Mouse (Mus musculus) embryonic facial prominence, embryonic 10.5 days (tissue): ENCODE results near the gene Ap1g2. TPM values are rescaled to one million over a fixed set of nuclear protein-coding genes. Genes with fewer than 3 reads are reported as not detected.

ENCODE experiments used
- DNase-seq: peaks from one replicate; pipeline ENCODE4 v3.0.0-alpha.2; 2017; ENCODE audit warnings: low spot score
- H3K27ac ChIP-seq: fragments of 300-500 bp; sonication (generic); replicated peaks from 2 replicates; pipeline ENCODE4 v1.5.1; 2016; ENCODE audit warnings: mild to moderate bottlenecking
- H3K27me3 ChIP-seq: fragments of 300-500 bp; sonication (generic); replicated peaks from 2 replicates; pipeline ENCODE4 v1.6.1; 2016; ENCODE audit warnings: low read depth, mild to moderate bottlenecking; ENCODE audit not compliant: poor library complexity, severe bottlenecking
- H3K36me3 ChIP-seq: fragments of 300-500 bp; sonication (generic); replicated peaks from 2 replicates; pipeline ENCODE4 v1.6.1; 2016; ENCODE audit warnings: mild to moderate bottlenecking, moderate library complexity
- H3K4me1 ChIP-seq: fragments of 300-500 bp; sonication (generic); 2 replicates; pipeline ENCODE4 v1.6.1; 2016
- H3K4me3 ChIP-seq: fragments of 300-500 bp; sonication (generic); 2 replicates; pipeline ENCODE4 v1.5.1; 2016; ENCODE audit warnings: mild to moderate bottlenecking, moderate library complexity
- H3K9me3 ChIP-seq: fragments of 300-500 bp; sonication (generic); 2 replicates; pipeline ENCODE4 v1.6.1; 2016; ENCODE audit warnings: mild to moderate bottlenecking
- WGBS: fragments of 180-500 bp; shearing (Covaris S2); methylation state at CpG from one replicate; pipeline ENCODE4 v1.1.7; 2016; 5-methylcytosine and 5-hydroxymethylcytosine counted together
- polyA plus RNA-seq: library from polyadenylated mRNA; unstranded; fragments of >200 nt; fragmentation: Nextera tagmentation; extraction: Ambion mirVana; gene quantifications from 2 replicates; pipeline ENCODE4 v1.2.1, GENCODE M21; 2016

Gene Ap1g2
- polyA plus RNA-seq, 1 experiment from 2014 or later, result 15.8 TPM

DNA sequence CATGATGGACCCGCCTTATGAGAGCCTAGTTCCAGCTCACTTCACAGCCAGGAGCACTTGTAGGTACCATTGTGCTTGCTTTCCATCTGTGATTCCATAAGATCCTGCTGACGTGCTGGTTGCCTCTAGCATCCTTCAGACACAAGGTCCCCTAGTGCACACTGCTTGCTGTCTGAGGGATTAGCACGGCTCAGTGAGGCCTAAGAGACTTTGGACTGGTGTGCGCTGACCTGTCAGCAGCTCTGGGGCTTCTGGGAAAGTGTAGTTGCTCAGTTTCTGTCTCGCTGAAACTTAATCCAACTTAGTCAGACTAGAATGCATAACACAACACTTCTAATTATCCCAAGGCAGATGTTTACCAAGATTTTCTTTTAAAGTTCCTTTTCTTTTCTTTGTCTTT lies 46.5 kb downstream of the Ap1g2 start:
- peaks cover 24% of the 10 kb centered on the region for H3K27me3 ChIP-seq
- WGBS, result 60% methylated on average over 5 of the region's 5 CpGs
- no peak for DNase-seq
- peaks cover 40% of the 10 kb centered on the region for H3K4me1 ChIP-seq
- no peaks in the 10 kb centered on the region for H3K9me3 ChIP-seq
- H3K36me3 ChIP-seq, result peaks cover 17% of the 10 kb centered on the region
- H3K27ac ChIP-seq, result 0 out of 2 replicates have a peak overlapping the region, but pooled peaks have one; percentile 7
- no peak overlapping the region for H3K4me3 ChIP-seq

DNA sequence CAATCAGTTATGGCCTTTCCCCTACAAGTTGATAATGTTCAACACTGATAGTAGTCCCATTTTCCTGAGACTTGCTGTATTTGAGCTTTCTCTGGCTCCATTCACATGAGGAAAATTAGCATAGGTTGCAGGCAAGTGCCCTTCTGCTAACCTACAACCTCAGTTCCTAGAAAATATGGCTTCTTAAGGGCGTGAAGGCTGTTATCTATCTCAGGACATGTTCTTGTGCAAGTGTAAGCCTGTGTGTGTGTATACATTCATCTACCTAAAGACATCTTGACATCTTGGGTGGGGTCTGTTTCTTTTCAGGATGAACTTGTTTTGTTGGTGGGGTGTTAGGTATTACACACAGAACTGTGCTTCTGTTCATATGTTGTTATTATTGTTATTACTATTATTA lies 47.4 kb downstream of the Ap1g2 start:
- peaks cover 15% of the 10 kb centered on the region for H3K27me3 ChIP-seq
- peaks cover 38% of the 10 kb centered on the region for H3K4me1 ChIP-seq
- no peak overlapping the region for H3K27ac ChIP-seq
- H3K9me3 ChIP-seq, result no peaks in the 10 kb centered on the region
- peaks cover 8% of the 10 kb centered on the region for H3K36me3 ChIP-seq
- 82% methylated on average over 1 of the region's 1 CpGs for WGBS
- no peak for DNase-seq
- H3K4me3 ChIP-seq, result no peak overlapping the region

DNA sequence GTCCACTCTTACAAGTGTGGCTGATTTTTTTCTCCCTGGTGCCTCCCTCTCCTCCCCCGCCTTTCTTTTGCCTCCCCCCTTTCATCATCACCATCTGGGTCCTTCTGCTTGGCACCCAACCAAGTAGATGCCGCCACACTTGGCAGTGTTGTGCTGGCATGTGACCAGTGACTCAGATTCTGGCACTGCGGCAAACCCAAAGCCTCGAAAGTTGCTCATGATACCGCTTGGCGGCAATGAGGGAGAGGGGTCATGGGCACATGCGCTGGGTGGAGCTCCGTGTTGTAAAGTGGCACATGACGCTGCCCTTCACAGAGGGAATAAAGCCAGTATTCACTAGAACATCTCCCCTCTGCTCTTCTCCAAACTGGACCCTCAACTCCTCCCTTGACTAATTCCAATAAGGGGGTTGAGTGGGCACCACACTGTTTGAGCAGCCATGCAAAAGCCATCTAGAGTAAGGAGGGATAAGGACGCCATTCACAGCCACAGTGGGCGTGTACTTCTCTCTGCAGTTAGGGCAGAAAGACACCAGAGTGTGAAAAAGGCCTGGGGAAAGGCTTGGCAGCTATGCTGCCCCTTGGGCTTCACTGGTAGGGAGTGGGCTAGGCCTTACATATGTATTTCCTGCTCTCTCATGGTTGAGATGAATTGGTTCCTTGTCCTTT lies 51.1 kb downstream of the Ap1g2 start:
- Histone ChIP-seq H3K36me3 (no peaks in the 10 kb centered on the region), H3K27me3 (no peaks in the 10 kb centered on the region; the same call in 1 of the 2 replicates), H3K27ac (no peak overlapping the region), H3K9me3 (no peaks in the 10 kb centered on the region), H3K4me3 (no peak overlapping the region), H3K4me1 (peaks cover 7% of the 10 kb centered on the region)
- no peak for DNase-seq
- WGBS, result 81% methylated on average over 11 of the region's 11 CpGs

DNA sequence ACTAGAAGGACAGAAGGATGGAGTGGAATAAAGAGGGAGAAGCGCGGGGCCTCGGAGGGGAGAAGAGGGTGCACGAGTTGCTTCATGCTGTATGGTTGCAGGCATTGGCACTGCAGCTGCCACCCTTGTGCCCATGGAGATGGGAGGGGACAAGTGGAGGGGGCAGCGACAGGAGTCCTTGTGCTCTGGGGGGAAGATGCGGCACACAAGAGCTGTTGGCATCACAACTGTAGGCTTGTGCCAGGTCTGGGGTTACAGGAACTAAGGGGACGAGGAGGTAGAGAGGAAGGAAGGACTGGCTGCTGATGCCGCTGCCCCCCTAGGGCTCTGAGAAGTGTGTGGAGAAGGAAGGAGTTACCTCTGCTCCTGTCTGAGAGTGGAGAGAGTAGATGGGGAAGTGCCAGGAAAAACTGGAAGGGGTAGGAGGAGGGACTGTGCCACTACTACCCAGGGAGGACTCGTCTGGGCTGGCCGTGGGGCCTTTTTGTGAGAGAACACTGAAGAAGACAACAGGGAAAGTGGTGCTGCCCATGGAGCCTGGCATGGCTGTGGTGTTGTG lies 52.1 kb downstream of the Ap1g2 start:
- no peaks in the 10 kb centered on the region; the same call in 1 of the 2 replicates for H3K27me3 ChIP-seq
- no peak overlapping the region for H3K4me3 ChIP-seq
- H3K9me3 ChIP-seq, result no peaks in the 10 kb centered on the region
- peaks cover 2% of the 10 kb centered on the region for H3K4me1 ChIP-seq
- no peaks in the 10 kb centered on the region for H3K36me3 ChIP-seq
- no peak overlapping the region for H3K27ac ChIP-seq
- DNase-seq, result no peak
- WGBS, result 91% methylated on average over 10 of the region's 10 CpGs

DNA sequence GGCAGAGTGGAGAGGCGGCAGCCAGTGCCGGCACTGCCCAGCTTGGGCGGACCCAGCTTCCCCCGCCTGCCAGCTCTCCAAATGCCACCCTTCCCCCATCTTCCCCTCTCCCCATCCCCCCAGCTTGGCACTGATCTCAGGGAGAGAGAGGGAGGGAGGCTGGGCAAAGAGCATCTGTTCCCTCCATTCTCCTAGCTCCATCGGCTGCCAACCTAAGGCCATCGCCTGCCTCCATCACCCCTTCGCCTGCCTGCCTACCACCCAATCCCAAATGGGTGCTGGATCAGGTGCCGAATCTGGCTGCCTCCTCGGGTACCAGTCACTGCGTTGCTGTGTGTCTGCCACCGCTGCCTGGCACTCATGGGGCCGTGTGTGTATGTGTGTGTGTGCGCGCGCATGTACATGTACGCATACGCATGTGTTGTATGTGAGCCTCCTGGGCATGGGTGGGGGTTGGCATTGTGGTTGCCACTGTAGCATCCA lies 52.6 kb downstream of the Ap1g2 start:
- H3K4me3 ChIP-seq, result no peak overlapping the region
- H3K27ac ChIP-seq, result no peak overlapping the region
- no peak for DNase-seq
- H3K9me3 ChIP-seq, result no peaks in the 10 kb centered on the region
- no peaks in the 10 kb centered on the region for H3K36me3 ChIP-seq
- WGBS, result 90% methylated on average over 17 of the region's 17 CpGs
- peaks cover 7% of the 10 kb centered on the region for H3K4me1 ChIP-seq
- H3K27me3 ChIP-seq, result no peaks in the 10 kb centered on the region; the same call in 1 of the 2 replicates

DNA sequence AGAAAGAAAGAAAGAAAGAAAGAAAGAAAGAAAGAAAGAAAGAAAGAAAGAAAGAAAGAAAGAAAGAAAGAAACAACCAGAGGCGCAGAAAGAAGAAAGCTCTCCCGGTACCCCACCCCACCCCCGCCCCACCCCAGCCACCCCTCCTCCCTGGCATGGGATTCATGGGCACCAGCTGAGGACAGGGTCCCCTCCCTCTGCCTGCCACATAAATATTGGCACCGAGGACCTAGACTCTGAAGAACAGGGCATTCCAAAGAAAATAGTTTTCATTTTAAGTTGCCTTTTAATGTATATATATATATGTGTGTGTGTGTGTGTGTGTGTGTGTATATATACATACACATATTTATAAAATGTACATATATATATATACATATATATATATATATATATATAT lies 53.3 kb downstream of the Ap1g2 start:
- H3K9me3 ChIP-seq, result no peaks in the 10 kb centered on the region
- no peak overlapping the region for H3K4me3 ChIP-seq
- H3K36me3 ChIP-seq, result no peaks in the 10 kb centered on the region
- no peak overlapping the region for H3K27ac ChIP-seq
- DNase-seq, result no peak
- WGBS, result 84% methylated on average over 4 of the region's 4 CpGs
- H3K27me3 ChIP-seq, result no peaks in the 10 kb centered on the region; the same call in 1 of the 2 replicates
- peaks cover 9% of the 10 kb centered on the region for H3K4me1 ChIP-seq

DNA sequence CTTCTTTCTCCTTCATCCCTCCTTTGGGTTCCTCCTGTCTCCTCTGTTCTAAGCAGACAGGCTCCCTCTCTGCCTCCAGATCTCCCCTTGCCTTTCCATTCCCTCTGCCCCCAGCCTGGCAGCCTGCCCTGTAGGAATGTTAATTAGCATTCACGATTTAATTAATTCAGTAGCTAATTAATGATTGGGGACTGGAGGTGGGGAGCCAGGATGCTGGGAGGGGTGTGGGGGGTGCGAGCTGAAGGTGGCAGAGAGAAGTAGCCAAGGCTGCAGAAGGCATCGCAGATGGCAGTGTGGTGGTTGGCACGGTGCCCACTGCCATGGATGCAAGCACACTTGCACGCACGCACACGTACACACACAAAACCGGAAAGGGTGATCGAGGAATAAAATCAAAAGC lies 53.9 kb downstream of the Ap1g2 start:
- Histone ChIP-seq H3K27me3 (no peaks in the 10 kb centered on the region; the same call in 1 of the 2 replicates), H3K4me1 (peaks cover 9% of the 10 kb centered on the region), H3K9me3 (no peaks in the 10 kb centered on the region), H3K36me3 (no peaks in the 10 kb centered on the region), H3K4me3 (no peak overlapping the region), H3K27ac (no peak overlapping the region)
- WGBS, result 87% methylated on average over 9 of the region's 9 CpGs
- DNase-seq, result no peak

Other genes starting within 250 kb of the Ap1g2 start
- 20.3 and 22.1 TPM in 2 replicates for gene Homez, start 235.6 kb downstream of the Ap1g2 start, polyA plus RNA-seq
- 0.56 and 0.60 TPM in 2 replicates for gene Ppp1r3e, start 229.0 kb downstream of the Ap1g2 start, polyA plus RNA-seq
- gene Bcl2l2, start 223.2 kb downstream of the Ap1g2 start, polyA plus RNA-seq, result 2.3 and 2.5 TPM in 2 replicates
- 0.14 and 0.25 TPM in 2 replicates for gene Gm20521, start 223.2 kb downstream of the Ap1g2 start, polyA plus RNA-seq
- 173 TPM in 2 replicates for gene Pabpn1, start 214.1 kb downstream of the Ap1g2 start, polyA plus RNA-seq
- 41.4 and 45.7 TPM in 2 replicates for gene Slc22a17, start 193.5 kb downstream of the Ap1g2 start, polyA plus RNA-seq
- gene Efs, start 180.5 kb downstream of the Ap1g2 start, polyA plus RNA-seq, result 42.4 and 42.9 TPM in 2 replicates
- gene Il25, start 173.9 kb downstream of the Ap1g2 start, polyA plus RNA-seq, result 0.14 TPM in 1 of 2 replicates, not detected in the other
- gene Cmtm5, start 170.3 kb downstream of the Ap1g2 start, polyA plus RNA-seq, result 2.2 and 2.7 TPM in 2 replicates
- 0.26 and 2.0 TPM in 2 replicates for gene Myh6, start 139.7 kb downstream of the Ap1g2 start, polyA plus RNA-seq
- gene Gm17428, start 129.7 kb downstream of the Ap1g2 start, polyA plus RNA-seq, result not detected in 2 replicates
- 1.9 and 8.4 TPM in 2 replicates for gene Myh7, start 112.0 kb downstream of the Ap1g2 start, polyA plus RNA-seq
- 91.1 and 94.2 TPM in 2 replicates for gene Ngdn, start 91.1 kb downstream of the Ap1g2 start, polyA plus RNA-seq
- gene Zfhx2, start 14.3 kb downstream of the Ap1g2 start, polyA plus RNA-seq, result 6.1 and 6.8 TPM in 2 replicates
- gene Thtpa, start 11.8 kb downstream of the Ap1g2 start, polyA plus RNA-seq, result 22.4 and 22.8 TPM in 2 replicates
- gene Jph4, start 10.3 kb upstream of the Ap1g2 start, polyA plus RNA-seq, result 0.45 and 0.81 TPM in 2 replicates
- not detected in 2 replicates for gene Dhrs2, start 115.4 kb upstream of the Ap1g2 start, polyA plus RNA-seq